Mouse (Mus musculus) liver, adult 2 months (tissue): ENCODE measurements at regions not wholly inside any gene's neighbourhood (a gene's known extent, or its start where the extent isn't known, plus 50 kb on each side); places are given as distances from the start of the nearest gene placed in this dataset.

Source experiments
- CTCF ChIP-seq: fragments of 200-500 bp; IDR thresholded peaks from 2 replicates; pipeline ENCODE4 v1.5.1; 2011; ENCODE audit warnings: low read depth, low read length, control low read depth
- POLR2A ChIP-seq: fragments of 200-500 bp; IDR thresholded peaks from 2 replicates; pipeline ENCODE4 v1.6.1; 2011; ENCODE audit warnings: low read length, control low read depth; ENCODE audit not compliant: insufficient read depth; ENCODE audit errors: extremely low read depth

DNA sequence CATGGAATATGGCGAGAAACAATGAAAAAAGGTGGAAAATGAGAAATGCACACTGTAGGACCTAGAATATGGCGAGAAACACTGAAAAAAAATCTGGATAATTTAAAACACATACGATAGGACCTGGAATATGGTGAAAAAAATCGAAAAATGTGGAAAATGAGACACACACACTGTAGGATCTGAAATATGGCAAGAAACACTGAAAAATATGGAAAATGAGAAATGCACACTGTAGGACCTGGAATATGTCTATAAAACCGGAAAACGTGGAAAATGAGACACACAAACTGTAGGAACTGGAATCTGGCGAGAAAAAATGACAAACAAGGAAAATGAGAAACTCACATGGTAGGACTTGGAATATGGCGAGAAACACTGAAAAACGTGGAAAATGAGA, 76.4 kb upstream of the Vmn1r2 start:
- TF ChIP-seq CTCF: no peak
- no peak for TF ChIP-seq POLR2A
